Mouse (Mus musculus): Measurements from ENCODE around the gene Ric3.

DNA sequence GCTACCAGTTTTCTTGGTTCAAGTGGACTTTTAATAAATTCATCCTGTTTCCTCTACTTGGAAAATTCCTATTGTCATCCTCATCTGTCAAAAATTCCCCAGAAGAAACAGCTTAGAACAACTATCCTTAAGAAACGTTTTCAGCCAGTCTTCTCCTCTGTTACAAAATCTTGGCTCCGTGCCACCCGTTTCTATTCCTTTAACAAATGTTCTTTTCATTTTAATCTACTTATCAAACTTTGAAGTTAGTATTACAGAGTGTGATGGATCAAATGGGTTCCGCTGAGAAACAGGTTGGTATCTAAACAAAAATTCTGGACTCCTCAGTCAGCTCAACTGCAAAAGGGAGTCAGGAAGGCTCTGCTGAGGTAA lies 668 bp upstream of the Ric3 start:
- TF ChIP-seq EP300 (IDR thresholded peaks at IDR 0.05; ENCODE audit: low read depth in 1 of 2, low read length in 2 of 2) (no peak), ETS1 (IDR thresholded peaks at IDR 0.05; ENCODE audit: low read depth, low read length) (no peak), POLR2A (IDR thresholded peaks at IDR 0.05; ENCODE audit: control insufficient read depth in 1 of 2, insufficient read depth in 1 of 2, low read depth in 1 of 2, low read length in 2 of 2, poor library complexity in 1 of 2) (no peak), SIN3A (IDR thresholded peaks at IDR 0.05; ENCODE audit: low read length) (no peak), CTCF (IDR thresholded peaks at IDR 0.05 in 2 of 3, conservative IDR thresholded peaks at IDR 0.05 in 1 of 3; ENCODE audit: control insufficient read depth in 1 of 3, insufficient read depth in 1 of 3, low read depth in 2 of 3, low read length in 3 of 3, poor library complexity in 1 of 3, severe bottlenecking in 1 of 3) (no peak), BHLHE40 (IDR thresholded peaks at IDR 0.05; ENCODE audit: borderline replicate concordance, low read depth, low read length) (no peak), RAD21 (IDR thresholded peaks at IDR 0.05; ENCODE audit: low read depth, low read length) (no peak), E2F4 (IDR thresholded peaks at IDR 0.05; ENCODE audit: borderline replicate concordance, low read depth, low read length) (no peak)

All from MEL (cell line).